Mouse (Mus musculus): ENCODE data around the gene Sf3b1.
"Not testable (repeated sequence)": the region's sequence is repeated elsewhere in the genome, so short reads cannot be mapped to it uniquely, and the experiment has no call there.

The Sf3b1 gene

DNA sequence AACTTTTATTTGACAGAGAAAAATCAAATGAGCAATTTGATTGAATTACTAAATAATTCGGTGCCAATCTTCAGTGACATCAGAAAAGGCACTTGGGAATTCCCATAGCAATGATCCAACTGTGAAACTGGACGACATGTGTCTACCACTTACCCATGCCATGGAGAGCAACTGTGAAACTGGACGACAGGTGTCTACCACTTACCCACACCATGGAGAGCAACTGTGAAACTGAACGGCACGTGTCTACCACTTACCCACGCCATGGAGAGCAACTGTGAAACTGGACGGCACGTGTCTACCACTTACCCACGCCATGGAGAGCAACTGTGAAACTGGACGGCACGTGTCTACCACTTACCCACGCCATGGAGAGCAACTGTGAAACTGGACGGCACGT, 70.3 kb downstream of the Sf3b1 start:
- not testable (repeated sequence) for DNase-seq (ENCODE audit: extremely low read depth, low read depth)

DNA sequence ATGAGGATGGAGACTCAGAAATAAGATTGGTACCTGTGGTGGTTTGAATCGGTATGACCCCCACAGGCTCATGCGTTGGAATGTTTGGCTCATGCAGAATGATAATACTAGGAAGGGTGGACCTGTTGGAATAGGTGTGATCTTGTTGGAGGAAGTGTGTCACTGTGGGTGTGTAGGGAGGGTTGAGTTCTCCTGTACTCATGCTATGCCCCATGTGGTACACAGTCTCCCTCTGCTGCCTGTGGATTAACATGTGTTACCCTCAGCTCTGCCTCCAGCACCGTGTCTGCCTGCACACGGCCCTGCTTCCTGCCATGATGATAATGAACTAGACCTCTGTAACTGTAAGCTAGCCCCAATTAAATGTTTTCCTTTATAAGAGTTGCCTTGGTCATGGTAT, 72.4 kb downstream of the Sf3b1 start:
- DNase-seq (ENCODE audit: extremely low read depth, low read depth), result no peak

DNA sequence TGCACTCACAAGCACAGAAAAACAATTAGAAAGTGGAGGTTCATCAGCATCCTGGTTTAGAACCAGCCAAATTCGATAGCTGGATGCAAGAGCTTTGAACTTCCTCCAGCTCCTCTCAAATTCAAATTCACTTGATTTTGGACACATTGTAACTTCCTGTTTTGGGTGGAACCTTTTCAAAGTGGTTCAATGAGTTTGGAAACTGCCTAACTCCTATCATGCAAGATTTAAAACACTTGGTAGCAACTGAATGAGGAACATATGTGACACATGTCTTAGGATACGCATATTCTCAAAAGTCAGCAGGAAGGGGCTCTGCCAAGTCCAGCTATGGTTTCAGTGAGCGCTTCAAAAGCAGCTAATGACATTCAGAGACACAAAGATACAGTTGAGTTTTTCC, 82.6 kb downstream of the Sf3b1 start:
- DNase-seq (ENCODE audit: extremely low read depth, low read depth), result no peak

DNA sequence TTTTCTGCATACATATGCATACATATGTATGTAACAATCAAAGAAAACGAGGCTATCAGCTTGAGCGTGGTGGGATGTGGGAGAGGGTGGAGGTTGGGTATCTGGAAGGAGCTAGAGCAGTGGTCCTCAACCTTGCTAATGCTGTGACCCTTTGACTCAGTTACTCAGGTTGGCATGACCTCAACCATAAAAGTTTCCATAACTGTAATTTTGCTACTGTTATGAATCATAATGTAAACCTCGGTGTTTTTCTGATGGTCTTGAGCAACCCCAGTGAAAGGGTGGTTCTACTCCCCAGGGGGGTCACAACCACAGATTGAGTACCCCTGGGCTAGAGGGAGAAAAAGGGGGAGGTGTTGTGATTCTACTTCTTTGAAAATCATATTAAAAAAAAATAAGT, 91.8 kb downstream of the Sf3b1 start:
- DNase-seq (ENCODE audit: extremely low read depth, low read depth), result no peak

Measured in MEL-GATA-1-ER (cell line).